Mouse (Mus musculus) forebrain, embryonic 15.5 days (tissue): ENCODE data around the gene Arhgap45. TPM values are rescaled to one million over a fixed set of nuclear protein-coding genes. Genes with fewer than 3 reads are reported as not detected.

Experiments
- polyA plus RNA-seq: library from polyadenylated mRNA; unstranded; fragments of >200 nt; fragmentation: Nextera tagmentation; extraction: Ambion mirVana; gene quantifications from 2 replicates; pipeline ENCODE4 v1.2.1, GENCODE M21; 2015

Arhgap45 gene
- polyA plus RNA-seq, 1 experiment from 2014 or later = 1.3 TPM

Other genes with a start within 250 kb of the Arhgap45 start
- gene Rnf126, start 249.7 kb upstream of the Arhgap45 start, polyA plus RNA-seq = 94.9 and 108 TPM in 2 replicates
- gene Fstl3, start 239.4 kb upstream of the Arhgap45 start, polyA plus RNA-seq = 0.83 and 0.84 TPM in 2 replicates
- 0.25 and 0.43 TPM in 2 replicates for gene Prss57, start 225.7 kb upstream of the Arhgap45 start, polyA plus RNA-seq
- gene Palm, start 223.1 kb upstream of the Arhgap45 start, polyA plus RNA-seq = 317 and 325 TPM in 2 replicates
- gene Misp, start 195.7 kb upstream of the Arhgap45 start, polyA plus RNA-seq = 0.66 and 0.68 TPM in 2 replicates
- 108 and 120 TPM in 2 replicates for gene Ptbp1, start 162.2 kb upstream of the Arhgap45 start, polyA plus RNA-seq
- 13.5 and 15.0 TPM in 2 replicates for gene Prtn3, start 142.2 kb upstream of the Arhgap45 start, polyA plus RNA-seq
- 405 and 410 TPM in 2 replicates for gene Plppr3, start 142.0 kb upstream of the Arhgap45 start, polyA plus RNA-seq
- 0.19 TPM in 1 of 2 replicates, not detected in the other for gene Elane, start 130.4 kb upstream of the Arhgap45 start, polyA plus RNA-seq
- not detected in 2 replicates for gene Cfd, start 125.8 kb upstream of the Arhgap45 start, polyA plus RNA-seq
- 53.2 and 56.6 TPM in 2 replicates for gene Med16, start 107.7 kb upstream of the Arhgap45 start, polyA plus RNA-seq
- gene Gm26602, start 105.8 kb upstream of the Arhgap45 start, polyA plus RNA-seq = 10.4 and 21.1 TPM in 2 replicates
- gene Kiss1r, start 99.7 kb upstream of the Arhgap45 start, polyA plus RNA-seq = 2.2 and 2.7 TPM in 2 replicates
- 272 and 277 TPM in 2 replicates for gene R3hdm4, start 95.4 kb upstream of the Arhgap45 start, polyA plus RNA-seq
- gene Arid3a, start 89.6 kb upstream of the Arhgap45 start, polyA plus RNA-seq = 2.7 and 3.1 TPM in 2 replicates
- gene Wdr18, start 56.5 kb upstream of the Arhgap45 start, polyA plus RNA-seq = 89.2 and 94.3 TPM in 2 replicates
- 0.50 and 0.63 TPM in 2 replicates for gene Grin3b, start 45.9 kb upstream of the Arhgap45 start, polyA plus RNA-seq
- 21.7 and 23.1 TPM in 2 replicates for gene Tmem259, start 32.3 kb upstream of the Arhgap45 start, polyA plus RNA-seq
- gene Cnn2, start 28.1 kb upstream of the Arhgap45 start, polyA plus RNA-seq = 26.7 and 29.1 TPM in 2 replicates
- gene Abca7, start 20.2 kb upstream of the Arhgap45 start, polyA plus RNA-seq = 3.7 and 4.1 TPM in 2 replicates
- 179 and 186 TPM in 2 replicates for gene Polr2e, start 23.1 kb downstream of the Arhgap45 start, polyA plus RNA-seq
- 472 and 476 TPM in 2 replicates for gene Gpx4, start 30.5 kb downstream of the Arhgap45 start, polyA plus RNA-seq
- 13.4 TPM in 2 replicates for gene Sbno2, start 88.9 kb downstream of the Arhgap45 start, polyA plus RNA-seq
- 20.3 and 21.5 TPM in 2 replicates for gene Stk11, start 99.2 kb downstream of the Arhgap45 start, polyA plus RNA-seq
- 437 and 444 TPM in 2 replicates for gene Atp5d, start 122.0 kb downstream of the Arhgap45 start, polyA plus RNA-seq
- 29.7 and 39.5 TPM in 2 replicates for gene Cbarp, start 124.2 kb downstream of the Arhgap45 start, polyA plus RNA-seq
- gene Midn, start 131.6 kb downstream of the Arhgap45 start, polyA plus RNA-seq = 33.0 and 34.9 TPM in 2 replicates
- gene Cirbp, start 149.3 kb downstream of the Arhgap45 start, polyA plus RNA-seq = 350 and 358 TPM in 2 replicates
- gene 1600002K03Rik, start 156.3 kb downstream of the Arhgap45 start, polyA plus RNA-seq = 9.7 and 12.7 TPM in 2 replicates
- 35.8 and 36.5 TPM in 2 replicates for gene Efna2, start 162.8 kb downstream of the Arhgap45 start, polyA plus RNA-seq
- 49.9 and 52.8 TPM in 2 replicates for gene Mum1, start 209.8 kb downstream of the Arhgap45 start, polyA plus RNA-seq
- gene Ndufs7, start 232.5 kb downstream of the Arhgap45 start, polyA plus RNA-seq = 248 and 260 TPM in 2 replicates
- 21.3 and 24.0 TPM in 2 replicates for gene Gamt, start 244.4 kb downstream of the Arhgap45 start, polyA plus RNA-seq
- gene Dazap1, start 244.8 kb downstream of the Arhgap45 start, polyA plus RNA-seq = 70.0 and 78.4 TPM in 2 replicates